Mouse (Mus musculus): ENCODE results near the gene Pus3.
"Not testable (repeated sequence)": the region's sequence is repeated elsewhere in the genome, so short reads cannot be mapped to it uniquely, and the experiment has no call there.

Gene Pus3

DNA sequence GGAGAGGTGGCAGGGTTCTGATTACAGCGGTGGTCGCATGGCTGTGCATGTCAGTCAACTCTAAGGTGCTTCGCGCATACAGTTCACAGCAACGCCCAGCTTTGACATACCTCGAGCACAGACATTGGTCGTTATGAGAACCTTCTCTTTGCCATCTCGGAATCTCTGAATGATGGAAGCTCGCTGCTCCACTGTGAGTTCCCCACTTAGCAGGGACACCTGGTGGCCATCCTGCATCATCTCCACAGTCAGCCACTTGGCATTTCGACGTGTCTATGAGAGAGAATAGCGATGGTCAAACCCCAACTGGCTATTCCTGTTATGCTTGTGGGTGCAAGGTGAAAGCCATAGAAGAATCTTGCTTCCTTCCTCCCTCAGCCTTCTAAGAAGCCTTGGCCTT is 12.7 kb upstream of the Pus3 start:
- no peak for DNase-seq (ENCODE audit: low spot score)

DNA sequence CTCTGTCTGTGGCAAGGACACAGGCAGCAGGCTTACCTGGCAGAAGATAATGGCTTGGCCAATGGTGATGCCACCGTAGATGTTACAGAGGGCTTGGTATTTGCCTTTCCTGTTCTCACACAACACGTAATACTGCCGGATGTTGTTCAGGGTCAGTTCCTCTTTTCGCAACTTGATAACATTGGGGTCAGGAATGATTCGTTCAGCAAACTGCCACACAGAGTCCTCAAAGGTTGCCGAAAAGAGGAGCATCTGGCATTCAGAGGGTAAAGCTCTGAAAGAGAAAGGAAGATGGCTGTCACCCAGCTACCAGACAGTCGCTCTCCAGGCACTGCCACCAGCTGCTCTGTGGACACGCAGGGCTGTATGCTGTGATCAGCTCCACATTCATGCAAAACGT is 11.7 kb upstream of the Pus3 start:
- DNase-seq (ENCODE audit: low spot score), result no peak

DNA sequence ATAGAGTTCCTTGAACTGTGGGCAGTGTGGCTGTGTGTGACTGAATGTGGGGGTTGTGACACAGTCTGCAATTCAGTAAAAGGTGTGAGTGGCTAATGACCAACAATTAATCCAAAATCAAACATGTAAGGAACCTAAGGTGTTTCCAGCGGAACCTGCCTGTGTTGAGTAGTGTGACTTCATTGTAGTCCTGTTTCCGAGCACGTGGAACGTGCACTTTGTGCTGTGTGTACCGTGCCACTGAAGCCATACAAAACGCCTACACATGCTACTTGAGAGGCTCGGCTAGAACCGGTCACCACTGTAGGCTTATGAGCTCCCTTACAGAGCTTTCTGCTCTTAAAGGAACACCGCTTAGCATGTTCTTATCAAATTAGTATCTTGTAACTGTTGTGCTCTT is 9.9 kb upstream of the Pus3 start:
- no peak for DNase-seq (ENCODE audit: low spot score)

DNA sequence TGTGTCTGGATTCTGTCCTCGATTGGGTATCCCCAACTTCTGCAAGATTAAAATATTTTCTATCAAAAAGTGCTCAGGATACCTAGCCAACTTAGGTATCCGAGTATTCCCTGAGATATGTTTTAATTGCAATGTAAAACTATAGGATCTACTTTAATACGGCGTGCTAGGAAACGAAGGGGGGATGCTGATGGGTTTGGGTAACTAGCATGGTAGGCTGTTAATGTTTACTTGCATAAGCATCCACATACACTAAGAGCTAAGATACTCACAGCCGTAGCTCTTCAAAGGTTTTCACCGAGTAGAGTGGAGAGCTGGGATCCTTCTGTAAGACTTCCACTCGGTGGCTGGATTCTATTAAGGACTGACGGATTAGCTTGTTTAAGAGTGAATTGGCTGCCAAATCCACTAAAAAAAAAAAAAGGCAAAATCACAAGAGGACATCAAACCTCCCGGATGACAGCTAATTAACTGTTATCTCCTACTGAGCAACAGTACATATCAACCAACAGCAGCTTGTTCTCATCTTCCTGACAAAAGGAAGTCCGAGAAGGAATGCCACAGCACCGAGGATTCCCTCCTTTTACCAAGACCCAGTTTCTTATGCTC is 1.8 kb upstream of the Pus3 start:
- no peak for DNase-seq (ENCODE audit: low spot score)

DNA sequence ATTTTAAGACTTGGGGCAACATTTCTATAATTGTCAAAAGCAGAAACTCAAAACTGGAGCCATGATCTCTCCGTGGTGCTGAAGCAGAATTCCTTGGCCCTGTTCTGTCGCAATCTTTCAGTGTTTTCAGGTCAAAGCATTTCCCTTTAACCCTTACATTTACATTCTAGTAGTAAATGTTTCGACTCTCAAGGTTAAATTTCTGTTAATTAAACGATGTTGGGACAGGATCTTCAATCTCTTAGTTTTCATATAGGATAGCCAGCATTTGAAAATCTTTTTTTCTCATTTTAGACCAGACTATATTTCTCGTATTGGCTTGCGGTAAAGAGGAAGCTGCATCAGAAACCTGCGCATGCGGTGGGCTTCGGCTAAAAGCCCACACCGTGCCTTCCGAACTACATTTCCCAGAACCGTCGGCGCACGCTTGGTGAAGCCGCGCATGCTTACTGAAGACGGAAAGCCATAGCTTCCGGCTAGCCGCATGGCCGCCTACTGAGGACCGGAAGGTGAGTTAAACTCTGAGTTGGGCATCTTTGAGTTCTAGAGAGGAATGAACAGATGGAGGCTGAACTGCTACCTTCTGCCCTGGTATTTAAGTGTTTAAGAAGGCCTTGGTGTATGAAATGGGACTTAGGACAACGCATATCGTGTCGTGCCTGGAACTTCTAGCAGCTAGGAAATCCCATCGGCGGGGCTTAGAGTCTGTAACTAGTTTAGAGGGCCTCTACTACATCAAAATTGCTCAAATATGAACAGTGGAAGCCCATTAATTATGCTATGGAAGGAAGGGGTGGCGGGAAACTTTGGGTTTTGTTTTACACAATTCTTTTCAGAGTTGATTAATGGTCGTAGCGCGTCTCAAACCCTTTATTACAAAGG is 855 bp downstream of the Pus3 start:
- DNase-seq (ENCODE audit: low spot score), result no peak

DNA sequence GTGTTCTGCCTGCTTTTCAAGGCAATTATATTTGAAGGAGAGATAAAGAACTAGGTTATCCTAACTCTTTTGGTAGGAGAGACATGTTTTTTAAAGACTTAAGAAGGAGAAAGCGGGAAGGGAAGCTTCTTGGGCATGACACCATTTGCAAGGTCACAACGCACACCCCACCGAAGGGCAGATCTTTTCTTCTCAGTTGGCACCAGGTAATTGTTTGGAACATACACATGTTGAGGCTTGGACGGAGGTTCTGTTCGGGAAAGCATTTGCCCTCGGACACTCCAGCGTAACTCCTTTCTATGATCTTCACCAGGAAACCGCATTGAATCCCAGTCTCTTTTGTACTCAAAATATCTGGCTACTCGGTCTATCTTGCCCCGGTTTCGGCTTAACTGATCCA is 2.7 kb downstream of the Pus3 start:
- no peak for DNase-seq (ENCODE audit: low spot score)

DNA sequence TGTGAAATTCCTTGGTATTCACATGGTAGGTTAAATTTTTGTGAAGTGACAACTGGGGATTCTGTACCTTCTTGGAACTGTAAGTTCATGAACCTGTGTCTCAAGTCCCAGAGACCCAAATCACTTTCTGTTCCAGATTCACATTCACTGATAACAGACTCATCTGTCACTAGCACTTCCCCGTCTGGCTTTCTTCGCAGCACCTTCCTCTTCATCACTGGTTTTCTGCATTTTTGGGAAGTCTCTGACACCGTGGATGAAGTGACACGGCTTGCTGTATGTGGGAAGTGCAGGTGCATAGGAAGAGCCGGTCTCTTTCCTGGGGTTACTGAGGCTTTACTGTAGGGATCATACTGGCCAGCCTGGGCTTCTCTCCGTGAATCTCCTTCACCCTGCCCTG is 3.2 kb downstream of the Pus3 start:
- no peak for DNase-seq (ENCODE audit: low spot score)

DNA sequence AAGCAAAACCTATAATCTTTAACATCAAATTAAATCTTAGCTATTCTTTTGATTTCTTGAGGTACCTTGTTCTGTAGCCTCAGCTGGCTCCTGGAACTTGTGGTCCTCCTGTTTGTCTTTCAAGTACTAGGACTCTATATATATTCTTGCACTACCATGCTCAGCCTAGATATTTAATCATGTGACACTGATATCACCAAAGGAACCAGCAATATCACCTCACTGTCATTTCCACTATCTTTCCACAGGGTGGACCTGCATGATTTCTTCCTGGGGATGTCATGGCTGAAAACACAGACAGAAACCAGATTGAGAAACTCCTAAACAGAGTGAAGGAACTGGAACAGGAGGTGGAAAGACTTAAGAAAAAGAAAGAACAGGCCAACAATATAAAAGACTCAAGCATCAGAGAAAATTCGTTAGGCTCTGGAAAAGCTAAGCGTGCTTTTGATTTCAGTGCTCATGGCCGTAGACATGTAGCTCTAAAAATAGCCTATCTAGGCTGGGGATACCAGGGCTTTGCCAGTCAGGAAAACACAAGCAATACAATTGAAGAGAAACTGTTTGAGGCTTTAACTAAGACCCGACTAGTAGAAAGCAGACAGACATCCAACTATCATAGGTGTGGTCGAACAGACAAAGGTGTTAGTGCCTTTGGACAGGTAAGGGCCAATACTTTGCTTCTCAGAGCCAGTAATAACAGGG is 6.3 kb downstream of the Pus3 start:
- no peak for DNase-seq (ENCODE audit: low spot score)

DNA sequence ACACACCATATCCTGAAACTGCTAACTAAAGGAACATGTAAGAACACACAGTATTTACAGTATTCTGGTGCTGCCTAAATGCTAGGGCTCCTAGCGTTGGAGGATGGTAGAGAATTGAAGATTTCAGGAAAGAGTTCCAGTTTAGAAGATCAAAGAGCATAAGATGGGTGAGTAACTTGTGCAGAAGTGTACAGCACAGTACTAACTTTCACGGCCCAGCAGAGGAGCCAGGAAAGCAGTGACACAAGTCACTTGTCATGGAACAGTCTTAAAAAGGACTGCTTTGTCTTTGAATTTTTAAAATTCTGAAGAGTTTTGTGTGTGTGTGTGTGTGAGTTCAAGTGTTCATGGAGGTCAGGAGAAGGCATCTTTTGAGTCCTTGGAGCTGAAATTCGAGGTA is 9.6 kb downstream of the Pus3 start:
- DNase-seq (ENCODE audit: low spot score), result no peak

DNA sequence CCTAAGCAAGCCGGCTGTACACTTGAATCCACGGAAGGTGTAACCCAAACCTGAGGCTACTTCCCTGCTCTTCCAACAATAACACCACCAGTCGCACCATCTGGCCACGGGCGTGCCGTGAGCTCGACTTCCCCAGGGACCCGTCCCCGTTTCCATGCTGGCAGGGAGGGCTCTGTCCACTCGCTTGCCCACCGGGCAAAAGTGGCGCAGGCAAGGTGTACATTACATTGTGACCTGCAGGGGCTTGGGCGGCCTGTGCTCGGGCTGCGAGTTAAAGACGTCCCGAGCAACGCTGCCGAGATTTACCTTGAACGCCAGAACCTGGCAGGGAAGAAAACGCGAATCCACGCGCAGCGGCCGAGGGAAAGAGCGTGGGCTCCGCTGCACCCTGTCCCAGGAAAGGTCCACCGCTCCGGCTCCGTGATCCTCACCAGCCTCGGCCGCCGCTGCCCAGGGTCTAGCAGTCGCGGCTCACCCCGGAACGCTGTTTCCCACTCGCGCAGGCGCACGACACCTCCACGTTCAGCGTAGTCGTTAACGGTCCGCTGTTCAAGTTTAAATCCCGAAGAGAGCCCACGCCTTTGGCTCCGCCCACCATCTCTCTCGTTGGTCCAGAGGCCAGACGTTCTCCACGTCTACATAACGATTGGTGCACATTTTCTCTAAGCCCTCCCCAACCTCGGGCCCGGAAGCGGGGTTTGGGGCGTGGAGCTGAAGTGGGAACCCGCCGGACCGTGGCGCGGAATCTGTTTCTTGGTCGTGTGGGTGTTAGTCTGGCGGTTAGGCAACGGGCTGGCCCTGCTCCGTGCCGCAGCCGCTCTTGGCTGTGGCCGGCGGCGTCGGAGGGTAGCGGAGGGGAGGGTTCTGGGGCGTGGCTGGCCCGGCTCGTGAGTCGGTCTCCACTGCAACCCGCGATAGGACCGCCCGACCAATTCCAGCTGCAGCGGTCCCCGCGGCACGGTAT is 11.5 kb downstream of the Pus3 start, which contains the start of the genes Pate2 and Hyls1:
TSS of gene Pate2 (plus strand) at position 714 of the 964 bp plus-strand sequence.
TSS of gene Hyls1 (minus strand) at position 828 of the 964 bp plus-strand sequence.
- DNase-seq (ENCODE audit: low spot score), result peak; percentile 54

DNA sequence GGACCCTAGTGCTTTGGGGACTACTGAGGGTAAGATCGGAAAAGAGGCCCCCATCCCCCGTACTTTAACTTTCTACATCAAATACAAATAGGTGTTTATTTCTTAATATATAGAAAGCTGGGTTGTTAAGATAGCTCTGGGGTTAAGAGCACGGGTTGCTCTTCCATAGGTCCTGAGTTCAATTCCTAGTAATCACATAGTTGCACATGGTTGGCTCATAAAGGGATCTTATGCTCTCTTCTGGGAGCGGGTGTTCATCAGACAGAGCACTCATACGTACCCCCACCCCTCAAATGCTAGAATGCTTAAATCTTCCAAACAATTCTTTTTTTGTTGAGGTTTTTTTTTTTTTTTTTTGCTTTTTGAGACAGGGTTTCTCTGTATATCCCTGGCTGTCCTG is 12.3 kb downstream of the Pus3 start:
- DNase-seq (ENCODE audit: low spot score), result no peak

DNA sequence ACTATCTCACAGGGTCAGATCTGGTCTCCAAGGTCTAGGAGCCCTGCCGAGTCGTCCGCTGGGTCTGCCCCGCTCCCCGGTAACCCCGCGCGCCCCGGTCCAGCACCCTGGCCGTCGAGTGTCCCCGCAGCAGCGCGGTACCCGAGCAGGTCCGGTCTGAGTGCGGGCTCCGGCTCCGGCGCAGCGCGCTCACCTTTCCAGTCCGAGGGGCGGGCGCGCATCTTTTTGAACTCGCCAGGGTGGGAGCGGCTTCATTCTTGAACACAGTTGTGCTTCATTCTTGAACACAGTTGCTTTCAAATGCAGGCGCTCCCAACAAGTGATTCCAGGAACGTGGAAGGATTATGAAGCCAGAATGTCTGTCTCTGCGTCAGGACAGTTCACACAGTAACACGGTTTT is 16.0 kb downstream of the Pus3 start:
- no peak for DNase-seq (ENCODE audit: low spot score)

DNA sequence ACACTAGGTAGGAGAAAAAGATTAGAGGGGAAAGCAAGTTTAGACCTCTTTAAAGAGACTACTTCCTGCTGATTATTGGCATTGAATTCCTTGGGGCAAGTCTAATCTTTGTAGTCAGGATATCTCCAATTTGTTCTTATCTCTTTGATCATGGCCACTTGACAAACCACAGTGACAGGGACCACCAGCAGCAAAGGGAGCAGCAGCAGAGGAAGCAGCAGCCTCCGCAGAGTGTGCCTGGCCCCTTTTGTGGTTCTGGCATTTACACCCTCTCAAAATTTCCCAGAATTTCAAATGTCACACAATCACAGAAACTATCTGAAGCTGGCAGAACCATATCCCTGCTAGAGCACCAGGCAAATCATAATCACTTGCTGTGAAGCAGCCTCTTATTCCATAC is 29.3 kb downstream of the Pus3 start:
- no peak for DNase-seq (ENCODE audit: low spot score)

DNA sequence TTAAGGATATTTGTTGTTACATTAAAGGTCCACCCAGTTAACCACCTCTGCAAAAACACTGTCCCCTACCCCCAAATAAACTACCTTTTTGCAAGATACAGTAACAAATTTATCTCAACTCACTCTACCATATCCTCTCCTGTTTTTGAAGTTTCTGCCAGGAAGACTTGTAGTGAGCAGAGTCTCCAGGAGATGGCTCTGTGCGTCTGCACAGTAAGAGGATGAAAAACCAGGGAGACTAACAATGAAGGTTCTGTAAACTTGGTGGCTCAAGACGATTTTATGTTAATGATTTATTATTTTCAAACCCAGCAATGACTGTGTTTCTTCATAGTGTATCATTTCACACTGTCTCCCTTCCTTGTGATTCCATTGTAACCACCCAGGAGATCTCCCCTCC is 34.5 kb downstream of the Pus3 start:
- DNase-seq (ENCODE audit: low spot score), result no peak

DNA sequence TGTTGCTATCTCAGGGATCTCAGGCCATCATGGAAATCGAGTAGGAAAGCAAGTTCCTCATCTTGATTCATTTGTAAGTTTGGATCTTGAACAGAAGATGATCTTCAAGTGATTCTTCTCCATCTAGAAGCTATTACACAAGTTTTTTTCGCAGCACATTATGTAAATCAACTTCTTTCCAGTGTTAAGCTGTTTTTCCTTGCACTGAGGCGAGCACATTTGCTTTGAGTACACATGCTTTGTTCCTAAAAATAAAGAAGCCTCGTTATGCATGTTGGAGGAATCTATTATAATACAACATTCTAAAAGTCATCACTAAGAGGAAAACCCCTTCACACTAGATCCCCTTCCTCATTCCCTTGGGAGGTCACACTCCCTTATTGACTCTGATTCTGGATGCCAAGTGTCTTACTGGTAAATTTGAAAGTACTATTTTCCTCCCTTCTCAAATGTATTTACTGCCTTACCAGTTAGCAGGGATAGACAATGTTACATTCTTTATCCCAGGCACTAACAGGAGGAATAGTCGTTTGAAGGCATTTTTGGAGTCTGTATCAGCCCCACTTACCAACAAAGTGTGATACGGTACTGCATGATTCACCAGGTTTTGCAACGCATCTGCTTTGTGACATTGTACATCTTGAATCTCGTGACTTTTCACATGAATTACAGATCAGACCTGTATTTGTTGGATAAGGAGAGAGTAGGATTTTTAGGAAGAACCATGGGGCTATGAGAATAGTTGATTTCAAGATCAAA is 49.4 kb downstream of the Pus3 start:
- DNase-seq (ENCODE audit: low spot score), result no peak

DNA sequence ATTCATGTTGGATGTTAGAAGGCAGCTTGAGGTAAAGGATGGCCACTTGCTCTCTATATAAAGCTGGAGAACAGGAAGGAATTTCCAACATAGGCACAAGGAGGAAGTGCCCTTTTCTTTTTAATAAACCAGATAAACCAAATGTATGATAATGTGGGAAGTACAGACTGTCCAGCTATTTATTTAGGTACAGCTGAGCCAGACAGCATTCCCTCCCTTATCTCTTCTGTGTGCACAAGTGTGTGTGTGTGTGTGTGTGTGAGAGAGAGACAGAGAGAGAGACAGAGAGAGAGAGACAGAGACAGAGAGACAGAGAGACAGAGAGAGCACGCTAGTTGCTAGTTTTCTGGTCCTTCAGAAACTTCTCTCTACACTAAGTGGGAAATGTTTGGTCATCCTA is 53.4 kb downstream of the Pus3 start, which contains the start of gene Pate4:
TSS of gene Pate4 (minus strand) at position 101 of the 400 bp plus-strand sequence.
- no peak for DNase-seq (ENCODE audit: low spot score)

DNA sequence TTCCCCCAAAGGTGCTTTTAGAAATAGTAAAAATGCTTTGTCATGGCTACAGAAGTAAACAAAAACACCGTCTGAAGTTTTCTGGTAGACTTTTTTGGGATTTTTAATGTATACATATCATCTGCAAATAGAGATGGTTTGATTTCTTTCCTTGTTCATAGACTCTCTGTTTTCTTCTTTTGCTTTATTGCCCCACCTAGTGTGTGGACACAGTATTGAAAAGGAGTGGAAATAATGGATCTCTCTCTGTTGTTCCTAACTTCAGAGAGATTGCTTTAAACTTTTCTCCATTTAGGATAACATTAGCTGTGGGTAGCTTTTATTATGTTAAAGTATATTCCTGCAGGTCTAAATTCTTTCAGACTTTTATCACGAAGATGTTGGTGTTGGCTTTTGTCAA is 55.6 kb downstream of the Pus3 start:
- DNase-seq (ENCODE audit: low spot score), result no peak

DNA sequence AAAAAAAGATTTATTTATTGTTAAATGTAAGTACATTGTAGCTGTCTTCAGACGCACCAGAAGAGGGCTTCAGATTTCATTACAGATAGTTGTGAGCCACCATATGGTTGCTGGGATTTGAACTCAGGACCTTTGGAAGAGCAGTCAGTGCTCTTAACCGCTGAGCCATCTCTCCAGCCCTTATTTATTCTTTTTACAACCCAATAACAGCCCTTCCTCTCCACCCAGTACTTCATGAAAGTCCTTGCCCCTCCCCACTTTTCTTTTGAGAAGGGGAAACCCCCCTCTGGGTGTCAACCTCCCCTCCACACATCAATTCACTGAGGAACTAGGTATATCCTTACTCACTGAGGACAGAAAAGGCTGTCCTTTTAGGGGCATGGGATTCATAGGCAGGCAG is 58.4 kb downstream of the Pus3 start:
- DNase-seq (ENCODE audit: low spot score), result not testable (repeated sequence)
